Mouse (Mus musculus) E14TG2a.4 (cell line): ENCODE data around the gene Pmvk.

ENCODE experiments used
- CTCF ChIP-seq: conservative IDR thresholded peaks from 2 replicates; pipeline ENCODE4 v1.5.1; 2014; ENCODE audit warnings: low read length
- NANOG ChIP-seq: IDR thresholded peaks from 2 replicates; pipeline ENCODE4 v1.6.1; 2014; ENCODE audit warnings: borderline replicate concordance, low read length, mixed read lengths

- TF ChIP-seq CTCF (no peak), NANOG (no peak)
Measured at GRCm38 (mm10) chr3:89511400-89511799, 57.1 kb downstream of the Pmvk start.
